Mouse (Mus musculus) liver, embryonic 15.5 days (tissue): ENCODE measurements around the gene Ccl22. TPM values are rescaled to one million over a fixed set of nuclear protein-coding genes. Genes with fewer than 3 reads are reported as not detected.

ENCODE experiments used
- ATAC-seq: fragments of 200-750 bp; cut with Nextera tagmentation; 2 replicates; pipeline ENCODE4 v1.8.0; 2017; ENCODE audit warnings: moderate number of reproducible peaks, mild to moderate bottlenecking, moderate library complexity; ENCODE audit not compliant: insufficient read depth
- H3K27ac ChIP-seq: fragments of 300-500 bp; sonication (generic); replicated peaks from 2 replicates; pipeline ENCODE4 v1.5.1; 2015; ENCODE audit warnings: mild to moderate bottlenecking, inconsistent platforms
- H3K27me3 ChIP-seq: fragments of 300-500 bp; sonication (generic); 2 replicates; pipeline ENCODE4 v1.6.1; 2015; ENCODE audit warnings: mild to moderate bottlenecking, inconsistent platforms
- H3K36me3 ChIP-seq: fragments of 300-500 bp; sonication (generic); replicated peaks from 2 replicates; pipeline ENCODE4 v1.6.1; 2015; ENCODE audit warnings: moderate library complexity, mild to moderate bottlenecking, inconsistent platforms
- H3K4me1 ChIP-seq: fragments of 300-500 bp; sonication (generic); replicated peaks from 2 replicates; pipeline ENCODE4 v1.6.1; 2015; ENCODE audit warnings: inconsistent platforms
- H3K4me2 ChIP-seq: fragments of 300-500 bp; sonication (generic); 2 replicates; pipeline ENCODE4 v1.6.1; 2015; ENCODE audit warnings: moderate library complexity, mild to moderate bottlenecking, inconsistent platforms
- H3K4me3 ChIP-seq: fragments of 300-500 bp; sonication (generic); replicated peaks from 2 replicates; pipeline ENCODE4 v1.5.1; 2015; ENCODE audit warnings: mild to moderate bottlenecking, inconsistent platforms
- H3K9ac ChIP-seq: fragments of 300-500 bp; sonication (generic); 2 replicates; pipeline ENCODE4 v1.6.1; 2015; ENCODE audit warnings: moderate library complexity, mild to moderate bottlenecking, inconsistent platforms
- H3K9me3 ChIP-seq: fragments of 300-500 bp; sonication (generic); replicated peaks from 2 replicates; pipeline ENCODE4 v1.6.1; 2016; ENCODE audit warnings: inconsistent platforms
- WGBS: fragments of 180-500 bp; shearing (Covaris S2); methylation state at CpG from one replicate; pipeline ENCODE4 v1.1.7; 2015; ENCODE audit warnings: mixed read lengths; ENCODE audit not compliant: insufficient replicate concordance; 5-methylcytosine and 5-hydroxymethylcytosine counted together
- polyA plus RNA-seq: library from polyadenylated mRNA; unstranded; fragments of >200 nt; fragmentation: Nextera tagmentation; extraction: Ambion mirVana; gene quantifications from 2 replicates; pipeline ENCODE4 v1.2.1, GENCODE M21; 2015

Ccl22 gene
- polyA plus RNA-seq, 1 experiment from 2014 or later: 0.37 TPM

DNA sequence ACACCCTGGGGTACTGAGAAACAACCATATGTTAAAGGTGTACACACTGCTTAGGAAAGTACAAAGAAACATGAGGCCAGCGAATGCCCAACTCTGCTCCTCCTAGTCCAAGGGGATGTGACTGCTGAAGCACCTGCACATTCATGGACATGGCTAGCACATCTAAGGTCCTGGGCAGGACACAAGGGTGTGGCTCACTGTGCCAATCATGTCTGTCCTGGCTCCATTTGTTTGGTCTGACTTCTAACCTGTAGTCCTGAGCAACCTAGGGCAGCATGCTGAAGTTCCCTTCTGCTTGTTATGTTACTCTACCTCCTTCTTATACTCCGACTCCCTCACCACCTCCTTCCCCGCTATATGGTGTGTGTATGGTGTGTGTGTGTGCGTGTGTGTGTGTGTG, 49.0 kb downstream of the Ccl22 start:
- ATAC-seq: peak; percentile 73; the same call in 1 of the 2 replicates
- Histone ChIP-seq H3K4me1 (peaks cover 31% of the 10 kb centered on the region), H3K4me3 (no peak overlapping the region), H3K27ac (no peak overlapping the region), H3K9me3 (no peaks in the 10 kb centered on the region), H3K27me3 (peaks cover 38% of the 10 kb centered on the region), H3K9ac (no peak overlapping the region), H3K36me3 (no peaks in the 10 kb centered on the region), H3K4me2 (no peak overlapping the region)
- WGBS: 79% methylated on average over 4 of the region's 4 CpGs

DNA sequence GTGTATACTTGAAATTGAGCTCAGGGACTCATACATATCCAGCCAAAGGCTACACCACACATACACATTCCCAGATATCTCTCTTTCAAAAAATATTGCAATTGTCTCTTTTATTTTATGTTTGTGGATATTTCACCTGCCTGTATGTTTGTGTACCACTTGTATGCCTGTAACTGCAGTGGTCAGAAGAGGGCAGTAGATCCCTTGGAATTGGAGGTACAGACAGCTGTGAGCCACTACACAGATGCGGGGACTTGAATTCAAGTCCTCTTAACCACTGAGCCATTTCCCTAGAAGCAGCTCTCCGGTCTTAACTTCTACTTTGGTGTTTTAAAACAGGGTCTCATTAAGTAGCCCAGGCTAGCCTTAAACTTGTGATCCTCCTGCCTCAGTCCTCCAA, 49.4 kb downstream of the Ccl22 start:
- no peak overlapping the region for H3K27ac ChIP-seq
- H3K27me3 ChIP-seq: peaks cover 34% of the 10 kb centered on the region
- no peaks in the 10 kb centered on the region for H3K9me3 ChIP-seq
- H3K4me1 ChIP-seq: peaks cover 26% of the 10 kb centered on the region
- H3K4me3 ChIP-seq: no peak overlapping the region
- 80% methylated on average over 2 of the region's 2 CpGs for WGBS
- no peak overlapping the region for H3K4me2 ChIP-seq
- ATAC-seq: peak; percentile 75
- H3K36me3 ChIP-seq: no peaks in the 10 kb centered on the region
- H3K9ac ChIP-seq: no peak overlapping the region

DNA sequence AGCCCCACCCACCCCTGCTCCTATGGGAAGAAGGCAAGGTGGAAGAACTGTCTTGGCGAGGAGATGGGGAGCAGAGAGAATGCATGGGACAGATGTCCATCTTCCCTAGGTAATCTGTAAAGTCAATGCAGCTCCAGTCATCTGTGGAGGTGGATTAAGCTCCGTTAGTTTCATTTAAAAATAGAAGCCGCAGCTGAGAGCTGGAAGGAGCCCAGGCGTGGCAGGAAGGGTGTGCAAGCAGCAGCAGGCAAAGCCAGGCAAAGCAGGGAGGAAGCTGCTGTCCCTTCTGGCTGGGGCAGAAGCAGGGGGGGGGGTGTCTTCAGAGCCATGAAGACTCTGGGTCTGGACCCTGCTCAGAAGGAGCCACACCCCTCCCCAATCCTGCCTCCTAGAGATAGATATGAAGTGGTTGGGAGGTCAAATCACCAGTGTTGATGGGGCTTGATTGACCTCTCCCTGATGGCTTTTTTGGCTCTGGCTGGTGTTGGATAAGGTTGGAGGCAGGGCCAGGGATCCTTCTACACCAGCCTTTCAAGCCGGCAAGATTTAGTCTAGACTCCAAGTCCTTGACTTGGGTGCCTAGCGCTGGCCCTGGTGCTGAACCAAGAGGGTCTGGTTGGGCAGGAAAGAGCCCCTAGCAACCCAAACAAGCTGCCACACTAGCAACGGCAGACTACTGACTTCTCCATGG, 55.0 kb downstream of the Ccl22 start:
- Histone ChIP-seq H3K4me1 (peaks cover 36% of the 10 kb centered on the region), H3K4me2 (no peak overlapping the region), H3K9ac (no peak overlapping the region), H3K27me3 (peaks cover 32% of the 10 kb centered on the region), H3K27ac (no peak overlapping the region), H3K4me3 (no peak overlapping the region), H3K9me3 (no peaks in the 10 kb centered on the region), H3K36me3 (no peaks in the 10 kb centered on the region)
- no peak for ATAC-seq
- 33% methylated on average over 7 of the region's 7 CpGs for WGBS

Other genes starting within 250 kb of the Ccl22 start
- gene Cpne2, start 212.6 kb upstream of the Ccl22 start, polyA plus RNA-seq: 2.4 and 2.7 TPM in 2 replicates
- gene Rspry1, start 143.7 kb upstream of the Ccl22 start, polyA plus RNA-seq: 15.3 and 16.8 TPM in 2 replicates
- gene Fam192a, start 143.6 kb upstream of the Ccl22 start, polyA plus RNA-seq: 24.9 and 27.5 TPM in 2 replicates
- 23.9 and 24.7 TPM in 2 replicates for gene Arl2bp, start 79.0 kb upstream of the Ccl22 start, polyA plus RNA-seq
- gene Pllp, start 49.3 kb upstream of the Ccl22 start, polyA plus RNA-seq: 0.37 and 0.89 TPM in 2 replicates
- 0.33 and 0.54 TPM in 2 replicates for gene Cx3cl1, start 26.4 kb downstream of the Ccl22 start, polyA plus RNA-seq
- gene Ccl17, start 64.9 kb downstream of the Ccl22 start, polyA plus RNA-seq: not detected in 2 replicates
- 50.8 and 55.0 TPM in 2 replicates for gene Coq9, start 92.7 kb downstream of the Ccl22 start, polyA plus RNA-seq
- 46.6 and 48.2 TPM in 2 replicates for gene Ciapin1, start 92.8 kb downstream of the Ccl22 start, polyA plus RNA-seq
- 70.5 and 74.1 TPM in 2 replicates for gene Polr2c, start 111.9 kb downstream of the Ccl22 start, polyA plus RNA-seq
- 11.0 and 12.9 TPM in 2 replicates for gene Dok4, start 130.7 kb downstream of the Ccl22 start, polyA plus RNA-seq
- 2.3 TPM in 2 replicates for gene Ccdc102a, start 172.5 kb downstream of the Ccl22 start, polyA plus RNA-seq
- 0.25 TPM in 2 replicates for gene Adgrg5, start 178.1 kb downstream of the Ccl22 start, polyA plus RNA-seq
- 45.2 and 46.1 TPM in 2 replicates for gene Adgrg1, start 229.2 kb downstream of the Ccl22 start, polyA plus RNA-seq